Mouse (Mus musculus) C2C12 (cell line): ENCODE measurements around the gene Pnrc1. TPM values are rescaled to one million over a fixed set of nuclear protein-coding genes. Genes with fewer than 3 reads are reported as not detected.

Source experiments
- H3K27me3 ChIP-seq: one replicate; pipeline ENCODE4 v1.6.1; 2011; ENCODE audit not compliant: control insufficient read depth, insufficient read depth, insufficient read length
- H3K36me3 ChIP-seq: one replicate; pipeline ENCODE4 v1.6.1; 2011; ENCODE audit not compliant: control insufficient read depth, insufficient read depth
- H3K4me3 ChIP-seq: one replicate; pipeline ENCODE4 v1.5.1; 2011; ENCODE audit warnings: mild to moderate bottlenecking, control low read depth; ENCODE audit not compliant: poor library complexity, insufficient read depth, severe bottlenecking
- H3K79me2 ChIP-seq: one replicate; pipeline ENCODE4 v1.6.1; 2011; ENCODE audit not compliant: control insufficient read depth, insufficient read depth
- H3K79me3 ChIP-seq: one replicate; pipeline ENCODE4 v1.6.1; 2011; ENCODE audit warnings: low read depth, control low read depth
- H3ac ChIP-seq: one replicate; pipeline ENCODE3; 2011; ENCODE audit warnings: low read depth; ENCODE audit not compliant: control insufficient read depth, insufficient read length
- CEBPB ChIP-seq: IDR thresholded peaks from one replicate; pipeline ENCODE4 v1.6.1; 2011; ENCODE audit warnings: low read depth, mild to moderate bottlenecking, control low read depth, moderate library complexity
- CTCF ChIP-seq: IDR thresholded peaks from one replicate; pipeline ENCODE4 v1.5.1; 2011; ENCODE audit not compliant: control insufficient read depth, insufficient read depth, insufficient read length
- FOSL1 ChIP-seq: IDR thresholded peaks from one replicate; pipeline ENCODE4 v1.8.0; 2011; ENCODE audit warnings: mild to moderate bottlenecking, low read length; ENCODE audit not compliant: poor library complexity, insufficient read depth, severe bottlenecking
- MAX ChIP-seq: IDR thresholded peaks from one replicate; pipeline ENCODE4 v1.6.1; 2011; ENCODE audit warnings: mild to moderate bottlenecking, control low read depth
- MYOD1 ChIP-seq: IDR thresholded peaks from one replicate; pipeline ENCODE4 v1.6.1; 2011; ENCODE audit warnings: low read depth; ENCODE audit not compliant: control insufficient read depth, insufficient read length
- MYOG ChIP-seq: IDR thresholded peaks from one replicate; pipeline ENCODE4 v1.6.1; 2011; ENCODE audit not compliant: control insufficient read depth, insufficient read length; ENCODE audit errors: extremely low read depth
- USF1 ChIP-seq: IDR thresholded peaks from one replicate; pipeline ENCODE4 v1.6.1; 2011; ENCODE audit warnings: low read depth, mild to moderate bottlenecking, control low read depth, moderate library complexity
- polyA plus RNA-seq: library from polyadenylated mRNA; unstranded; fragments of >200 nt; fragmentation: generic; extraction: Trizol; gene quantifications from one replicate; pipeline ENCODE4 v1.2.1, GENCODE M21; 2012; ENCODE audit warnings: missing spikeins

Pnrc1 gene
- polyA plus RNA-seq, 1 experiment = 9.1 TPM

DNA sequence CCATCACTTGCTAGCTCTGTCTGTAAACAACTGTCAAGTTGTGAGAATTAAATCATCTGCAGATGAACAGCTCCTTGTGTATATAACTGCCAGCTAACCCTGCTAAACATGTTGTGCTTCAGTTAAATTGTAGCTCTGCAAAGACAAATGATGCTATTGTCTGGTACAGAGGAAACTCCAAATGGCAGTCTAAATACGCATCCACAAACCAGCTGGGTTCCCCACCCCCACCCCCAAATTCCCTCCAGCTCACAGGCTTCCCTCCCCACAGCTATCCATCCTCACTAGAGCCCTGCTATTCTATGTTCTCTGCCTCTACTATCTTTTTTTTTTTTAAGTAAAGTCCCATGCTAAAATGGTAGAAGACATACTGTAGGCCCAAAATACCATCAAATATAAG lies 68.1 kb downstream of the Pnrc1 start:
- H3K79me2 ChIP-seq = no peaks in the 10 kb centered on the region
- H3ac ChIP-seq = no peak overlapping the region
- no peak for TF ChIP-seq FOSL1
- TF ChIP-seq CTCF = no peak
- no peak for TF ChIP-seq MYOG
- TF ChIP-seq CEBPB = no peak
- TF ChIP-seq MAX = no peak
- no peak for TF ChIP-seq MYOD1
- no peak for TF ChIP-seq USF1
- H3K4me3 ChIP-seq = no peak overlapping the region
- no peaks in the 10 kb centered on the region for H3K79me3 ChIP-seq
- no peaks in the 10 kb centered on the region for H3K36me3 ChIP-seq
- no peaks in the 10 kb centered on the region for H3K27me3 ChIP-seq

DNA sequence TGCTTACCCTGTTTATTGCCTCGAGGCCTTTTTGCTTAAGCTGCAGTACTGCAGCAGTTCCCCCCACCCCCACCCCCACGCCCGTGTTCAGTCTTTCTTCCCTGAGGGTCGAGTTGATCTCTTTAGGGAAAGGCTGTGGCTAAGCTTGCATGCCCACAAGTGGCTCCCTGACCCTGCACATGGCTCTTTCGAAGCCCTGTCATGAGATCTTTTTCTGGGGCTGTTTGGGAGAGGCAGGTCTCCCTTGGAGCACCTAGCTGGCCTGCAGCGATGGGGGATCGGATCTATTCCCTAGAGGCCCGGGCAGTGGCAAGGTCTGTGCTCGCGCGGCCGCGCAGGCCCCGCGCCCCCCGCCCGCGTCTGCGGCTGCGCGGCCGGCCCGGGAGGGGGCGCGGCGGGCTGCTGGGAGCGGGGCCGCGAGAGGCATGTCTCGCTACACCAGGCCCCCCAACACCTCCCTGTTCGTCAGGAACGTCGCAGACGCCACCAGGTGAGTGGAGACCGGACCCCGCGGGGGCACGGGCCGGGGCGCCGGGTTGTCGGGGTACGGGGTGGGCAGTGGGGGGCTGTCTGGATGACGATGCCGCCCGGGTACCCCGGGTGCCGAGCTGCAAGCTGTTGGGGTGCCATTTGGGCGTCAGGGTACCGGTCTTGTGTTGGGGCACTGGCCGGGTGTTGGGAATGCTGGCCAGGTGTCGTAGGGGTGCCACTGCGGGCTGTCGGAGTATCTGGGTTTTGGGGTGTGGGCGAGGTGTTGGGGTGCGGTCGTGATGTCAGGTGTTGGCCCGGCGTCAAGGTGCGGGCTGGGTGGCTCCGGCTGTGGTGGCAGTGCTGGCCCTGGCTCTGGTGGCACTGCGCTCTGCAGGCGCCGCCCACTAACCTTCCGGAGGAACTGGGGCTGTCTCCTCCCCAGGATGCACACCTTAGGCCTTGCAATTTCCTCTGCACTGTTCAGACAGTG lies 80.8 kb downstream of the Pnrc1 start, which contains the start of gene Srsf12:
TSS of gene Srsf12 (plus strand) at position 111 of the 961 bp plus-strand sequence.
- no peaks in the 10 kb centered on the region for H3K79me3 ChIP-seq
- H3K79me2 ChIP-seq = no peaks in the 10 kb centered on the region
- no peaks in the 10 kb centered on the region for H3K36me3 ChIP-seq
- no peak within 1 kb of the TSS for H3ac ChIP-seq
- H3K27me3 ChIP-seq = peaks cover 12% of the 10 kb centered on the region
- TF ChIP-seq MYOG = no peak
- no peak for TF ChIP-seq USF1
- no peak within 1 kb of the TSS for H3K4me3 ChIP-seq

DNA sequence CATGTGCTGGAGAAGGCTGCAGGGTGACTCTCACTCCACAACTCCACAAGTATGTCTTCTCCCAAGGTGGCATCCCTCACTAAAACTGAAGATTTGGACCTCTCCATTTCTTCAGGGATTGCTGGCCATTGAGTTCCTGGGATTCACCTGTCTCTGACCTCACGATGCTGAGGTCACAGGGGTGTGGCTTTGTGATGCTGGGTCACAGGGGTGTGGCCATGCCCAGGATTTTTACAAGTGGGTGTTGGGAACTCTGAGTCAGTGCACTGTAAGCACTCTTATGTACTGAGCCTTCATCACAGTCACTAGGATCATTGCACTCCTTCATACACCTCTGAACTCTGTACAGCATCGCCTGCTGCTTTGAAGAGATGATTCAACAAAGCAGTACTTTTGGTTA lies 82.4 kb downstream of the Pnrc1 start:
- Histone ChIP-seq H3K36me3 (no peaks in the 10 kb centered on the region), H3ac (no peak overlapping the region), H3K4me3 (no peak overlapping the region), H3K79me2 (no peaks in the 10 kb centered on the region), H3K27me3 (peaks cover 12% of the 10 kb centered on the region), H3K79me3 (no peaks in the 10 kb centered on the region)
- no peak for TF ChIP-seq MYOD1
- no peak for TF ChIP-seq CEBPB
- no peak for TF ChIP-seq CTCF
- TF ChIP-seq MAX = no peak
- no peak for TF ChIP-seq FOSL1
- no peak for TF ChIP-seq MYOG
- TF ChIP-seq USF1 = no peak

DNA sequence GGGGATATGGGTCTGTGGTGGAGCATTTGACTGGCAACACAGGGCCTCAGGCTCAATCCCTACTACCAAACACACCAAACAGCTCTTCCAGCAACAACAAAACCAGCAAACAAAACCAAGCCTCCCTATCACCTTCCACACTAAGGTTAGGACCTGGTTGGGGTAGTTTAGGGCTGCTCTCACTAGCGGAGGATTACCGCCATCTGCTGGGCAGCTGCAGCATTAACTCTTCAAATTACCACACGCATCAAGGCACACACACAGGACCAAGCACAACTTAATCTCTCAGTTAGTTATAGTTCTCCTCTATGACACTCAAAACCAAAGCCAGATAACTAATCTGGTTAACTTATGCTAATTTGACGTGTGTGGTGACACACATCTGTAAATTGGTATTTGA lies 85.3 kb downstream of the Pnrc1 start:
- Histone ChIP-seq H3ac (no peak overlapping the region), H3K36me3 (no peaks in the 10 kb centered on the region), H3K4me3 (no peak overlapping the region), H3K79me2 (no peaks in the 10 kb centered on the region), H3K27me3 (peaks cover 13% of the 10 kb centered on the region), H3K79me3 (no peaks in the 10 kb centered on the region)
- TF ChIP-seq MYOD1 (no peak), CEBPB (no peak)

DNA sequence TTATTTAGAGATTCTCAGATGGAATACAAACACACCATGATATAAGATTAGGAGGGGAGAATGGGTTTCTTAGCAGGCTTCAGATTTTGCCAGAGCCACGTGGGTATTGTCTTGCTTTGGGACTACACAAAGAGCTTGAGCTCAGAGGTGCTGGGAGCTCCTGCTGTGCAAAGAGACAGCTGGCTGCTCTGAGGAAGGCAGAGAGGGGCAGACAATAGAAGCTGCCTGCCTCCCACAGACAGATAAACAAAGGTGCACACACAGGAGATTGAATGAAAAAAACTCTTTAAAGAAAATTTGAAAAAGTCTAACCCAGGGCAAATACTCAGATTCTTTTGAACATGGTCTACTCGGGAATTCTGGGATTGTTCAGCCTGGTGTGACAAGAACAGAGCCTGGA lies 91.8 kb downstream of the Pnrc1 start:
- peaks cover 5% of the 10 kb centered on the region for H3K27me3 ChIP-seq
- H3K36me3 ChIP-seq = no peaks in the 10 kb centered on the region
- no peak for TF ChIP-seq MYOG
- TF ChIP-seq CTCF = no peak
- TF ChIP-seq MAX = no peak
- TF ChIP-seq FOSL1 = no peak
- TF ChIP-seq MYOD1 = no peak
- no peak for TF ChIP-seq USF1
- no peak for TF ChIP-seq CEBPB
- H3K79me3 ChIP-seq = no peaks in the 10 kb centered on the region
- H3K79me2 ChIP-seq = no peaks in the 10 kb centered on the region
- no peak overlapping the region for H3ac ChIP-seq
- no peak overlapping the region for H3K4me3 ChIP-seq

Other genes with a start within 250 kb of the Pnrc1 start
- gene Gabrr2, start 227.2 kb downstream of the Pnrc1 start, polyA plus RNA-seq = 0.11 TPM
- 0.01 TPM for gene Gabrr1, start 157.6 kb downstream of the Pnrc1 start, polyA plus RNA-seq
- gene Pm20d2, start 100.4 kb downstream of the Pnrc1 start, polyA plus RNA-seq = not detected
- gene Srsf12, start 81.2 kb downstream of the Pnrc1 start, polyA plus RNA-seq = not detected
- 5.1 TPM for gene Rngtt, start 20.1 kb upstream of the Pnrc1 start, polyA plus RNA-seq